Mouse (Mus musculus): ENCODE measurements around the gene Gm2022. TPM values are rescaled to one million over a fixed set of nuclear protein-coding genes. Genes with fewer than 3 reads are reported as not detected.
"Not testable (repeated sequence)": the region's sequence is repeated elsewhere in the genome, so short reads cannot be mapped to it uniquely, and the experiment has no call there.

The Gm2022 gene
- total and polyA plus RNA-seq, 3 experiments, result not detected

DNA sequence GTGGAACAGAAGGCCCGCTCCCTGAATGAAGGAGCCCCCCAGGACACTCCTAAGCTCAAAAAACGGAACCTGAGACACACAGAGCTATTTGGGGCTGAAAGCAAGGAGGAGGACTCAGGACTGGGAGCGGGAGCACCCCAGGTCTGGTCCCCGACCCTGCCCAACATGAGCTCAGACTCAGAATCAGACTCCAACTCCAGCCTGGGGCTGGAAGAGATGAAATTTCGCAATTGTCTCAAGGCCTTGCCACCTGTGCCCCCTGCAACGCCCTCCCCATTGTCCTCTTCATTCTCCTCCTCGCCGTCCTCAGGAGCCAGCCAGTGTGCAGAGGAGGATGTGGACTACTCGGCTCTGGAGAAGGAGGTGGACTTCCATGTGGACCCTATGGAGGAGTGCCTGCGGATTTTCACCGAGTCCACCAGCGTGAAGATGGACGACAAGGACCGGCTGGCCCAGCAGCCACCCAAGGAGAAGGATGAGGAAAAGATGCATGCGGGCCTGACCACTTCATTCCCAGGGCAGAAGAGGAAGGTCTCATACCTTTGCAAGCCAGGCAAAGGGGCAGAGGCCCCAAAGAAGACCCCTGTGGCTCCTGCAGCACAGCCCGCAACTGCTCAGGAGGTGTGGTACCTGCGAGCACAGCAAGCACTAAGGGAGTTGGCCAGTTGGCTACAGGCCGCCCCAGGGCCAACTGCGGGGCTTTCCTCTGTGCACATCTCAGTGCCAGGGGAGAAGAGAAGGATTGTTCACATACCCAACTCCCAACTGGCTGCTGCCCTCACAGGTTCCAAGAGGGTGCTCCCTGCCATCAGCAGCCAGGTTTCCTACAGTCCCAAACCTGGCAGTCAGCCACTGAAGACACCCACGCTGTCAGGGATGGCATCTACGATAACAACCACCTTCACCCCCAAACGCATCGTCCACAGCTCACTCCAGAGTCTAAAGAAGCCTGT lies 33.2 kb upstream of the Gm2022 start:
- H3K4me1 ChIP-seq (ENCODE audit: control insufficient read depth in 1 of 2, insufficient read depth in 2 of 2, low read length in 2 of 2); H3K36me3 ChIP-seq (ENCODE audit: control insufficient read depth in 1 of 2, insufficient read depth in 2 of 2, low read length in 2 of 2); H3K9me3 ChIP-seq (replicated peaks; ENCODE audit: insufficient read depth, low read length); H3K27me3 ChIP-seq (ENCODE audit: control insufficient read depth in 1 of 2, insufficient read depth in 2 of 2, low read length in 2 of 2); H3K9ac ChIP-seq (ENCODE audit: control insufficient read depth, low read depth, low read length, poor library complexity, severe bottlenecking); H3K4me3 ChIP-seq (ENCODE audit: control insufficient read depth in 1 of 2, insufficient read depth in 1 of 2, low read depth in 2 of 2, low read length in 2 of 2); H3K27ac ChIP-seq (ENCODE audit: control insufficient read depth, low read depth, low read length); H3K79me2 ChIP-seq (ENCODE audit: control insufficient read depth, insufficient read depth, low read length, poor library complexity): not testable (repeated sequence)
- peak; percentile 10 for DNase-seq (ENCODE audit: low read depth, low spot score)
- TF ChIP-seq EP300 (IDR thresholded peaks at IDR 0.05; ENCODE audit: low read depth in 1 of 2, low read length in 2 of 2), result 0 out of 4 replicates have a peak, but pooled peaks of 1 of the 2 experiments have one; percentile 24

DNA sequence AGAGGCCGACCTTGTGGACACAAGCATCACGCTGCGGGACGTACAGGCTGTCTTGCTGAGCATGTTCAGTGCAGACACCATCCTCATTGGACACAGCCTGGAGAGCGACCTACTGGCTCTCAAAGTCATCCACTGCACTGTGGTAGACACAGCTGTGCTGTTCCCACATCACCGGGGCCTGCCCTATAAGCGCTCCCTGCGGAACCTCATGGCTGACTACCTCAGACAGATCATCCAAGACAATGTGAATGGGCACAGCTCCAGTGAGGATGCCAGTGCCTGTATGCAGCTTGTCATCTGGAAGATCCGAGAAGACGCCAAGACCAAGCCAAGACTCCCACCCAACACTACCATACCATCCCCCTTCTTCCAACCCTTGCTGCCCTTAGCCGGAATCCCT lies 31.5 kb upstream of the Gm2022 start:
- not testable (repeated sequence) for H3K9ac ChIP-seq (ENCODE audit: control insufficient read depth, low read depth, low read length, poor library complexity, severe bottlenecking); H3K36me3 ChIP-seq (ENCODE audit: control insufficient read depth in 1 of 2, insufficient read depth in 2 of 2, low read length in 2 of 2); DNase-seq (ENCODE audit: low read depth, low spot score); H3K79me2 ChIP-seq (ENCODE audit: control insufficient read depth, insufficient read depth, low read length, poor library complexity); H3K4me1 ChIP-seq (ENCODE audit: control insufficient read depth in 1 of 2, insufficient read depth in 2 of 2, low read length in 2 of 2); H3K9me3 ChIP-seq (replicated peaks; ENCODE audit: insufficient read depth, low read length); H3K27ac ChIP-seq (ENCODE audit: control insufficient read depth, low read depth, low read length); H3K4me3 ChIP-seq (ENCODE audit: control insufficient read depth in 1 of 2, insufficient read depth in 1 of 2, low read depth in 2 of 2, low read length in 2 of 2); H3K27me3 ChIP-seq (ENCODE audit: control insufficient read depth in 1 of 2, insufficient read depth in 2 of 2, low read length in 2 of 2)

DNA sequence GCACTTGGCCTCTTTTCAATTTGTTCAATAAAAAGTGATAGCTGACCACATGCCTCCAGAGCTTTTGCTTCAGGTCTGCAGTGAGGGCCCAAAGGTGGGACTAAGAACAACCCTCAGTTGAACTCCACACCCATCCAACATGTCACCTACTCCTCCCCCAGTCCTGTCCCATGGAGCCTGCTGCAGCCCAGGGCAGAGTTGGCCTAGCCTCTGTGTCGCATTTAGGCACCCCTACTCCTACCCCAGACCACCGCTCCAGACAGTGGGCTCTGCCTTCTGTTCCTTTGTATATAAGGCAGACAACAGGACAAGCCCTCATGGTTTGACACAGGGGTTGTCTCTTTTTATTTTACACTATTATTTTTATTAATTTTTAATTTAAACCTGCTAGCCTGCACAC lies 31.1 kb upstream of the Gm2022 start:
- H3K27me3 ChIP-seq (ENCODE audit: control insufficient read depth in 1 of 2, insufficient read depth in 2 of 2, low read length in 2 of 2); H3K36me3 ChIP-seq (ENCODE audit: control insufficient read depth in 1 of 2, insufficient read depth in 2 of 2, low read length in 2 of 2); H3K79me2 ChIP-seq (ENCODE audit: control insufficient read depth, insufficient read depth, low read length, poor library complexity): not testable (repeated sequence)

DNA sequence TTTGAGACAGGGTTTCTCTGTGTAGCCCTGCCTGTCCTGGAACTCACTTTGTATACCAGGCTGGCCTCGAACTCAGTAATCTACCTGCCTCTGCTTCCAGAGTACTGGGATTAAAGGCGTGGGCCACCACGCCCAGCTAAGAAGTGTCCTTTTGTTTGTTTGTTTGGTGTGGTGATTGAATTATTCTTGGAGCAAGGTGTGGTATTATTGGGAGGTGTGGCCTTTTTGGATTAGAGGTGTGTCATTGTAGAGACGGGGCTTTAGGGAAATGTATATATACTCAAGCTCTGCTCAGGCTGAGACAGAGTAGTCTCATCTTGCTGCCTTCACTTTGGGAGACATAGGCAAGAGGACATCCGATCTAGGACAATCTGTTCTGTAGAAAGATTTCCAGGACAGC lies 21.4 kb upstream of the Gm2022 start, which contains the start of gene Gm2016:
Gm2016 (plus strand) TSS at position 301 of the 400 bp plus-strand sequence.
- not testable (repeated sequence) for H3K79me2 ChIP-seq (ENCODE audit: control insufficient read depth, insufficient read depth, low read length, poor library complexity); DNase-seq (ENCODE audit: low read depth, low spot score); H3K27ac ChIP-seq (ENCODE audit: control insufficient read depth, low read depth, low read length); H3K4me3 ChIP-seq (ENCODE audit: control insufficient read depth in 1 of 2, insufficient read depth in 1 of 2, low read depth in 2 of 2, low read length in 2 of 2); H3K4me1 ChIP-seq (ENCODE audit: control insufficient read depth in 1 of 2, insufficient read depth in 2 of 2, low read length in 2 of 2); H3K36me3 ChIP-seq (ENCODE audit: control insufficient read depth in 1 of 2, insufficient read depth in 2 of 2, low read length in 2 of 2); H3K9ac ChIP-seq (ENCODE audit: control insufficient read depth, low read depth, low read length, poor library complexity, severe bottlenecking); H3K27me3 ChIP-seq (ENCODE audit: control insufficient read depth in 1 of 2, insufficient read depth in 2 of 2, low read length in 2 of 2); H3K9me3 ChIP-seq (replicated peaks; ENCODE audit: insufficient read depth, low read length)

More for the DNA sequence above, 31.1 kb upstream of the Gm2022 start:
- H3K9ac ChIP-seq (ENCODE audit: control insufficient read depth, low read depth, low read length, poor library complexity, severe bottlenecking); DNase-seq (ENCODE audit: low read depth, low spot score); H3K9me3 ChIP-seq (replicated peaks; ENCODE audit: insufficient read depth, low read length); H3K4me1 ChIP-seq (ENCODE audit: control insufficient read depth in 1 of 2, insufficient read depth in 2 of 2, low read length in 2 of 2); H3K27ac ChIP-seq (ENCODE audit: control insufficient read depth, low read depth, low read length); H3K4me3 ChIP-seq (ENCODE audit: control insufficient read depth in 1 of 2, insufficient read depth in 1 of 2, low read depth in 2 of 2, low read length in 2 of 2): not testable (repeated sequence)
